Mouse (Mus musculus): Measurements from ENCODE around the gene Tmem238. TPM values are rescaled to one million over a fixed set of nuclear protein-coding genes. Genes with fewer than 3 reads are reported as not detected.
A peak's percentile ranks its signal among the peaks of the same experiment; 100 is the strongest.

Gene Tmem238
- polyA plus RNA-seq, 1 experiment from 2014 or later, result 6.6 TPM

DNA sequence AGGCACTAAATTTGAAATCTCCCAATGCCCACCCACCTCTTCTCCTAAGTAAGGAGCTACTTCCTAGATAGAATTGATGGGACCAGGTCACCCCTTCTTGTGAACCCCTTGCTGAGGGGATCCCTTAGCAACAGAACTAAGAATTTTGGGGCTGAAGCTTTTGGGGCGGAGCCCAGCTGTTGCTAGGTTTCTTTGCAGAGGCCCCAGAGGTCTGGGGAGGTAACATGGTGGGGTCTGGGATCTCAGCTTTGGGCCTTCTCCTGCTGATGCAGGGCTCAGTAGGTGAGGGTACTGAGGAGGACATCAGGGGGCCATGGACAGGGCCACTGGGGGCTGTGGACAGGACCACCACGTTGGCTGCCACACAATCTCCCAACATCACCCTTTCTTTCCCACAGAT is 6.7 kb downstream of the Tmem238 start, which contains the start of the genes Il11 and Tmem190:
Gene Il11 (minus strand): TSS at position 101 of the 400 bp plus-strand sequence.
Gene Tmem190 (plus strand): TSS at position 179 of the 400 bp plus-strand sequence.
- ATAC-seq (ENCODE audit: low read depth) (no peak), DNase-seq (ENCODE audit: low spot score) (no peak)
- Histone ChIP-seq H3K9me3 (ENCODE audit: control insufficient read depth, low read length) (no peaks in the 10 kb centered on the region), H3K9ac (ENCODE audit: low read depth, low read length) (no peak within 1 kb of the TSS), H3K4me2 (ENCODE audit: low read depth, low read length) (no peak within 1 kb of the TSS), H3K27me3 (replicated peaks; ENCODE audit: control insufficient read depth, insufficient read depth, low read length) (peaks cover 21% of the 10 kb centered on the region), H3K4me3 (ENCODE audit: low read depth, low read length) (no peak within 1 kb of the TSS), H3K4me1 (ENCODE audit: control insufficient read depth, insufficient read depth, low read length) (no peaks in the 10 kb centered on the region), H3K36me3 (ENCODE audit: control insufficient read depth, insufficient read depth, low read length) (no peaks in the 10 kb centered on the region), H3K27ac (replicated peaks; ENCODE audit: low read depth, low read length) (no peak within 1 kb of the TSS)
- 72% methylated on average over 2 of the region's 2 CpGs for WGBS

DNA sequence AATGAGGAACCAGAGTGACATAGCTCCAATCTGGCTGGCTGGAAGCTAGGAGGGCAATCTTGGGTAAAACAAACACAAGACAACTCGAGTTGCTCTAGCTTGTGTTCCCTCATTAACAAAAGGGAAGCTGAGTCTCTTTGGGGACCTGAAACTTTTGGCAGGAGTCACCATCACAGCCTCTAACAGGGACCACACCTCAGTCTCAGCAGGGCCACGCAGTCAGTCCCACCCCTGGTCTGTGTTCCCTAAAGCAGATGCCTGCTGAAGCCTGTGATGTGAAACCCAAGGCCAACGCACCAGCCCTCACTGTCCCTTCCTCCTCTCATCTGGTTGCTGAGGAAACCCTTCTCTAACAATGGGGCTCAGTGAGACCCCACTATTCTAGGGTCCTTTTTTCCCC is 7.3 kb downstream of the Tmem238 start:
- Histone ChIP-seq H3K9me3 (ENCODE audit: control insufficient read depth, low read length) (no peaks in the 10 kb centered on the region), H3K4me3 (ENCODE audit: low read depth, low read length) (no peak overlapping the region), H3K27ac (replicated peaks; ENCODE audit: low read depth, low read length) (no peak overlapping the region), H3K4me1 (ENCODE audit: control insufficient read depth, insufficient read depth, low read length) (no peaks in the 10 kb centered on the region), H3K36me3 (ENCODE audit: control insufficient read depth, insufficient read depth, low read length) (no peaks in the 10 kb centered on the region), H3K27me3 (replicated peaks; ENCODE audit: control insufficient read depth, insufficient read depth, low read length) (peaks cover 28% of the 10 kb centered on the region), H3K9ac (ENCODE audit: low read depth, low read length) (no peak overlapping the region), H3K4me2 (ENCODE audit: low read depth, low read length) (no peak overlapping the region)
- no peak for DNase-seq (ENCODE audit: low spot score)
- 45% methylated on average over 3 of the region's 3 CpGs for WGBS
- ATAC-seq (ENCODE audit: low read depth), result no peak

DNA sequence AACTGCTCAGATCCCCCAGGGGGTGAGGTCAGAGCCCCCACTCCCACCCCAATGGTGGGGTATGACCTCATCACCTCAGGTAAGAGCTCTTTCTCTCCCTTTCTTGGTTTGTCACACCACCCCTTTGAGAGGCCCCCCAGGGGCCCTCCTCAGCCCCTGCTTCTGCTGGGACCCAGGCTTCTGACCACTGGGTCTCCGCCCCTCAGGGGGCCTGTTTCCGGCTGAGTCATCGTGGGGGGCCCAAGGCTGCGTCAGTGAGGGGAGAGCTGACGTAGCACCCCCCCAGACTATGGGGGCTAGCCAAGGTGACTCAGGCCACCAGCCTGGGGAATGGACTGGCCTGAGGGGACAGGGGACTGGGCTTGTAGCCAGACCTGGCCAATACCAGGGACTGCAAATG is 9.5 kb downstream of the Tmem238 start:
- H3K27me3 ChIP-seq (replicated peaks; ENCODE audit: control insufficient read depth, insufficient read depth, low read length), result peaks cover 47% of the 10 kb centered on the region
- no peaks in the 10 kb centered on the region for H3K36me3 ChIP-seq (ENCODE audit: control insufficient read depth, insufficient read depth, low read length)
- no peak for DNase-seq (ENCODE audit: low spot score)
- H3K4me2 ChIP-seq (ENCODE audit: low read depth, low read length), result no peak overlapping the region
- H3K9me3 ChIP-seq (ENCODE audit: control insufficient read depth, low read length), result no peaks in the 10 kb centered on the region
- no peak overlapping the region for H3K4me3 ChIP-seq (ENCODE audit: low read depth, low read length)
- no peak overlapping the region for H3K27ac ChIP-seq (replicated peaks; ENCODE audit: low read depth, low read length)
- no peak overlapping the region for H3K9ac ChIP-seq (ENCODE audit: low read depth, low read length)
- H3K4me1 ChIP-seq (ENCODE audit: control insufficient read depth, insufficient read depth, low read length), result 0 out of 2 replicates have a peak, but pooled peaks cover 3% of the 10 kb centered on the region
- ATAC-seq (ENCODE audit: low read depth), result no peak
- WGBS, result 29% methylated on average over 5 of the region's 5 CpGs

DNA sequence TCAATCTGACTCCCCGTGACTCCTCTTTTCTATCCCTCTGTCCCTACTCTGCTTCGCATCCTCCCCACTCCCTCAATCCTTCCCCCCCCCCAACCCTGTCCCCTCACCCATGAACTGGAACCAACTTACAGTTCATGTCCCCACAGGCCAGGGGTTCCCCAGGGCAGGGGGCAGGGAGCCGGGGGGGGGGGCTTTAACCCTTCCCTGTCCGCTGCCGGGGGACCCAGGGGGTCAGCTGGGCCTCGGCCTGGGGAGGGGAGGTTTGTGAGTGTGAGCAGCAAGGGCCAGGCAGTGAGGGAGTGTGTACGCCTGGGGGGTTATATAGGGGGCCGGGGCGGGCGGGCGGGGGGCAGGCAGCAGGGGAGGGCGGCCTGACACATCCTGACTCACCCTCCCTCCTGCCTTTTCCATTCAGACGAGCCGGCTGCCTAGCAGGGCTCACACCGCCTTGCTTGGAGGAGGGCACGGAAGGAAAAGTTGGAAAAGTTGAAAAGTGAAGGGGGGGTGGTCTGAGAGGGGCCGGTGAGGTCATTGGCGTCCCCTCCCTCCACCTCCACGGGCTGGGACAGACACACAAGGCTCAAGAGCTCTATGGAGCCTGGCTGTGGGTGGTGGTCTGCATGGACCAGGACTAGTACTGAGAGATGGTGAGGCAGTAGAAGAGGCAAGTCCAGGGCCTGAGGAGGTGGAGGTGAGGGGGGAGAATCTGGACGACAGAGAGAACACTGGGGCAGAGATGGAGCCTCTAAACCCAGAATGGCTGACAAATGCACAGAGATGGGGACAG is 11.4 kb downstream of the Tmem238 start:
- Histone ChIP-seq H3K9me3 (ENCODE audit: control insufficient read depth, low read length) (no peaks in the 10 kb centered on the region), H3K27me3 (replicated peaks; ENCODE audit: control insufficient read depth, insufficient read depth, low read length) (peaks cover 48% of the 10 kb centered on the region), H3K27ac (replicated peaks; ENCODE audit: low read depth, low read length) (no peak overlapping the region), H3K36me3 (ENCODE audit: control insufficient read depth, insufficient read depth, low read length) (no peaks in the 10 kb centered on the region), H3K4me3 (ENCODE audit: low read depth, low read length) (no peak overlapping the region), H3K4me2 (ENCODE audit: low read depth, low read length) (no peak overlapping the region; the same call in 1 of the 2 replicates), H3K9ac (ENCODE audit: low read depth, low read length) (no peak overlapping the region), H3K4me1 (ENCODE audit: control insufficient read depth, insufficient read depth, low read length) (0 out of 2 replicates have a peak, but pooled peaks cover 3% of the 10 kb centered on the region)
- DNase-seq (ENCODE audit: low spot score) (no peak), ATAC-seq (ENCODE audit: low read depth) (no peak)
- 5% methylated on average over 17 of the region's 20 CpGs for WGBS

DNA sequence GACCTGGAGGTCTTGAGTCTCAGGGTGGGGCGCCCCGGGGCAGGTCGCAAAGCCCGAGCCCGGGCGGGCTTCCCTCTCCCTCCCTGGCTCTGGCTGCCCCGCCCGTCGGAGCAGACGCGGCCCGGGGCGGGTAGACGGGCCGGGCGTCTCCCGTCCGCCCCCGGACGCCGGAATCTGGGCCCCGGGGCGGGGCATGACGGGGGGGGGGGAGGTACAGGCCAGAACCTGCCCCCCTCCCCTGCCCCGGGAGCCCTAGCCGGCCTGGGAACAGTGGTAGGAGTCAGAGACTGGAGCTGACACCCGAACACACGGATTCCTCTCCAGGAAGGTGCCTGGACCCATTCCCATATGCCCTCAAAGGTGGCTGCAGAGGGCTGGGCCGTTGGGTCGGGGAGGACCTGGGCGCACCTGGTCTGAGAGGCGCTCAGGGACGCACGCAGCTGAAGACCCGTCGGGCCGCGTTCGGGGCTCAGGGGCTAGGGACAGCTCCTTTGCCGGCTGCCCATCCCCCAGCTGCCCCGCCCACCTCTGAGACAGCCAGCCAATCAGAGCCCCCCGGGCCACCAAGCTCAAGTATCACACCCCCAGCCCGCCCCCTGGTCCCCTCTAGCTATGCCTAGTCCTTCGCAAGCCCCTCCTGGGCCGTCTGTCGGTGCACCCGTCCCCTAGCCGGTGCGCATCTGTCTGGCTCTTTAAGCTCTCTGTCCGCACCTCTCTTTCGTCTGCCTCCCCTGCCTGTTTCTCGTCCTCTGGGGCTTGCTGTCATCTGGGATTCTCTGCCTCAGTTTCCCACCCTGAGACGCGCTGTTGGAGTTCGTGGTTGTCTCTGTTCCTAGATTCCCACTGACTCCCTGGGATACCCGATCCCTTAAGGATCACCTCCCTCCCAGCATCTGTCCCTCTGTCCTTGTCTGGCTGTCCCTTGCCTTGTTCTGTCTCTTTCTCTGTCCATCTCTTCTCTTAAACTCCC is 12.3 kb downstream of the Tmem238 start:
- no peaks in the 10 kb centered on the region for H3K9me3 ChIP-seq (ENCODE audit: control insufficient read depth, low read length)
- peak; percentile 79 for ATAC-seq (ENCODE audit: low read depth)
- no peaks in the 10 kb centered on the region for H3K36me3 ChIP-seq (ENCODE audit: control insufficient read depth, insufficient read depth, low read length)
- H3K9ac ChIP-seq (ENCODE audit: low read depth, low read length), result peak overlapping the region; percentile 48
- peaks cover 48% of the 10 kb centered on the region for H3K27me3 ChIP-seq (replicated peaks; ENCODE audit: control insufficient read depth, insufficient read depth, low read length)
- no peak overlapping the region for H3K27ac ChIP-seq (replicated peaks; ENCODE audit: low read depth, low read length)
- WGBS, result 0% methylated on average over 13 of the region's 56 CpGs
- H3K4me1 ChIP-seq (ENCODE audit: control insufficient read depth, insufficient read depth, low read length), result 0 out of 2 replicates have a peak, but pooled peaks cover 3% of the 10 kb centered on the region
- peak overlapping the region; percentile 60 for H3K4me2 ChIP-seq (ENCODE audit: low read depth, low read length)
- H3K4me3 ChIP-seq (ENCODE audit: low read depth, low read length), result peak overlapping the region; percentile 36
- DNase-seq (ENCODE audit: low spot score), result peak; percentile 78

DNA sequence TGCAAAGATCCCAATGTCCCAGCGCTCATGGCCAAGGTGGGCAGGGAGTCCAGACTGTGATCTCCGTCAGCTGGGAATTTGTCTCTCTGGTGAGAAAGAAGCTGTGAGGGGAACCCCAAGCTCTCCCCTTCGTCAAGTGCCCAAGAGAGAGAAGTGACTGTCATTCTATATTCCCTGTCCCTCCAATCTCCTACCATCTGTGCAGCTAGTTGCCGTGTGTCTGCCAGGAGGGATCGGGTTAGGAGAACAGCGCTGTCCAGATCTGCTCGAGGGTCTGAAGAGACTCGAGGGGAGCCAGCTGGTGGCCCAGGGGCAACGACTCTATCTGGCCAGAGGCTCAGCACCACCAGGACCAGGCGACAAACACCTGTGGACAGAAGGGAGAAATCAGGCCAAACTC is 13.3 kb downstream of the Tmem238 start:
- H3K36me3 ChIP-seq (ENCODE audit: control insufficient read depth, insufficient read depth, low read length), result no peaks in the 10 kb centered on the region
- H3K9me3 ChIP-seq (ENCODE audit: control insufficient read depth, low read length), result no peaks in the 10 kb centered on the region
- no peak overlapping the region for H3K27ac ChIP-seq (replicated peaks; ENCODE audit: low read depth, low read length)
- peaks cover 44% of the 10 kb centered on the region for H3K27me3 ChIP-seq (replicated peaks; ENCODE audit: control insufficient read depth, insufficient read depth, low read length)
- ATAC-seq (ENCODE audit: low read depth) (no peak), DNase-seq (ENCODE audit: low spot score) (no peak)
- 52% methylated on average over 10 of the region's 10 CpGs for WGBS
- H3K4me3 ChIP-seq (ENCODE audit: low read depth, low read length), result no peak overlapping the region
- H3K9ac ChIP-seq (ENCODE audit: low read depth, low read length), result no peak overlapping the region
- no peak overlapping the region for H3K4me2 ChIP-seq (ENCODE audit: low read depth, low read length)
- 0 out of 2 replicates have a peak, but pooled peaks cover 3% of the 10 kb centered on the region for H3K4me1 ChIP-seq (ENCODE audit: control insufficient read depth, insufficient read depth, low read length)

DNA sequence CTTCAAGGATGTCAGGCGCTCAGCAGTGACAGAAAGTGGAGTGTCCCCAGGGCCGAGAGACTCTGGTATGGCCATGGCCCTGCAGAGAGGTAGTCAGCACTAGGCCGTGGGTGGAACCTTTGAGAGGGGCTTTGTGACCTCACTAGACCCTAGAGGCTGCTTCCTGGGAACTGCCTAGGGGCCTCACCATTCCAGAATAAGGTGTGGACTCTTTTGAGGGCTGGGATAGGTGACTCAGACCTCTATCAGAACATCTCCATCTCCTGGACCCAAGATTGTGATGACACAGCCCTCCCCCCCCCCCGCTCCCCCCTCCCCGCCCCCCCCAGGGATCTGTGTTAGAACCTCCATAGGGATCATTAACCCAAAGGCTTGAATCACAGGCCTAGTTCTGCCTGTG is 18.3 kb downstream of the Tmem238 start, which contains the start of gene Fam71e2:
Gene Fam71e2 (minus strand): TSS at position 101 of the 400 bp plus-strand sequence.
- H3K9me3 ChIP-seq (ENCODE audit: control insufficient read depth, low read length), result no peaks in the 10 kb centered on the region
- H3K27ac ChIP-seq (replicated peaks; ENCODE audit: low read depth, low read length), result no peak within 1 kb of the TSS
- H3K36me3 ChIP-seq (ENCODE audit: control insufficient read depth, insufficient read depth, low read length), result no peaks in the 10 kb centered on the region
- no peaks in the 10 kb centered on the region for H3K4me1 ChIP-seq (ENCODE audit: control insufficient read depth, insufficient read depth, low read length)
- H3K4me3 ChIP-seq (ENCODE audit: low read depth, low read length), result no peak within 1 kb of the TSS
- H3K27me3 ChIP-seq (replicated peaks; ENCODE audit: control insufficient read depth, insufficient read depth, low read length), result peaks cover 11% of the 10 kb centered on the region
- H3K9ac ChIP-seq (ENCODE audit: low read depth, low read length), result no peak within 1 kb of the TSS
- DNase-seq (ENCODE audit: low spot score) (no peak), ATAC-seq (ENCODE audit: low read depth) (no peak)
- H3K4me2 ChIP-seq (ENCODE audit: low read depth, low read length), result no peak within 1 kb of the TSS
- WGBS, result 69% methylated on average over 4 of the region's 5 CpGs

DNA sequence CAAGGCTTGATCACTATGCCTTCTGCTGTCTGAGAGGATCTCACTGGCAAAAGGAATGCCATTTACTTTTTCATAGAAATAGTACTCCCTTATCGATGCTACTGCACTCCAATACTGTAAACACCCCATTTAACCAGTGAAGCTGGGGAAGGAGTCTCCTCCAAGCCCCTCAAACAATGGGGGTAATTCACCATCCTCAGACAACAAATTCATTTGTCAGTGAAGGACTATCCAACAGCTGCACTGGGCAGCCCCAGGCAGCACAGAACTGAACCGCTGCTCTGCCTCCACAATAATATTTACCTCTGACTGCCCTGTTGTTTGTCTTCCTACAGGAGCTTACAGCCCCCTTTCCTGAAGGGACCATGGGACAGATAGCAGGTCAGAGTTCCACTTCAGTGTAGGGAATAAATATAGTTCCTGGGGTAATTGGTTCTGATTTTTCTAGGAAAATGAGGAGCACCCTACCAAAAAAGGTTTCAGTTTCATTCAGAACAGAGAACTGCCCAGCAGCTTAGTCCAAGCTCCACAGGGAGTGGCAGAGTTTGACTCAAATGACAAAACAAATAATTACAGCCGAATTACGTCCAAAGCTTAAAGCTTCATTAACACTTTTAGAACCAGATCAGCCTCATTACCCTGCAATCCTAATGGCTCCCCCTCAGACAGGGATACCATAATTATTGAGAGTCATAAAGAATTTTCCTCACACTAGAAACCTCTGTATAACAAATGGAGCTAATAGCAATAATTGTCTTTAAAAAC is 24.3 kb downstream of the Tmem238 start:
- no peaks in the 10 kb centered on the region for H3K27me3 ChIP-seq (replicated peaks; ENCODE audit: control insufficient read depth, insufficient read depth, low read length)
- ATAC-seq (ENCODE audit: low read depth) (no peak), DNase-seq (ENCODE audit: low spot score) (no peak)
- H3K4me3 ChIP-seq (ENCODE audit: low read depth, low read length), result no peak overlapping the region
- H3K36me3 ChIP-seq (ENCODE audit: control insufficient read depth, insufficient read depth, low read length), result no peaks in the 10 kb centered on the region
- H3K27ac ChIP-seq (replicated peaks; ENCODE audit: low read depth, low read length), result no peak overlapping the region
- H3K4me1 ChIP-seq (ENCODE audit: control insufficient read depth, insufficient read depth, low read length), result peaks cover 5% of the 10 kb centered on the region; the same call in 1 of the 2 replicates
- H3K9ac ChIP-seq (ENCODE audit: low read depth, low read length), result no peak overlapping the region
- WGBS, result 11% methylated on average over 4 of the region's 4 CpGs
- no peak overlapping the region for H3K4me2 ChIP-seq (ENCODE audit: low read depth, low read length)
- H3K9me3 ChIP-seq (ENCODE audit: control insufficient read depth, low read length), result no peaks in the 10 kb centered on the region
